Mouse (Mus musculus): Measurements from ENCODE around the gene Arih2. TPM values are rescaled to one million over a fixed set of nuclear protein-coding genes. Genes with fewer than 3 reads are reported as not detected.

Arih2 gene
- polyA plus RNA-seq, 1 experiment from 2014 or later: 45.5 TPM

GRCm38 (mm10) chr9:108570207-108570896, 78.8 kb downstream of the Arih2 start:
- H3K4me3 ChIP-seq (replicated peaks; ENCODE audit: low read length): peak overlapping the region; percentile 75
- no peaks in the 10 kb centered on the region for H3K27me3 ChIP-seq (ENCODE audit: control insufficient read depth, insufficient read depth, low read length)
- ATAC-seq (ENCODE audit: insufficient read depth, low FRiP score): peak; percentile 0; the same call in 1 of the 2 replicates
- H3K27ac ChIP-seq (ENCODE audit: low read length): peak overlapping the region; percentile 59
- H3K4me2 ChIP-seq (ENCODE audit: low read depth, low read length): peak overlapping the region; percentile 96
- H3K9ac ChIP-seq (ENCODE audit: low read length): peak overlapping the region; percentile 77
- WGBS: 1% methylated on average over 40 of the region's 40 CpGs
- H3K9me3 ChIP-seq (replicated peaks; ENCODE audit: control insufficient read depth, low read length): no peaks in the 10 kb centered on the region
- peaks cover 15% of the 10 kb centered on the region for H3K36me3 ChIP-seq (ENCODE audit: control insufficient read depth, insufficient read depth, low read length)
- peaks cover 27% of the 10 kb centered on the region for H3K4me1 ChIP-seq (ENCODE audit: control insufficient read depth, insufficient read depth, low read length)

- no peaks in the 10 kb centered on the region for H3K27me3 ChIP-seq (ENCODE audit: control insufficient read depth, insufficient read depth, low read length)
- H3K4me3 ChIP-seq (replicated peaks; ENCODE audit: low read length): peak within 1 kb of the TSS; percentile 75
- WGBS: 5% methylated on average over 42 of the region's 42 CpGs
- peak; percentile 59 for ATAC-seq (ENCODE audit: insufficient read depth, low FRiP score)
- peaks cover 15% of the 10 kb centered on the region for H3K36me3 ChIP-seq (ENCODE audit: control insufficient read depth, insufficient read depth, low read length)
- peaks cover 27% of the 10 kb centered on the region for H3K4me1 ChIP-seq (ENCODE audit: control insufficient read depth, insufficient read depth, low read length)
- peak within 1 kb of the TSS; percentile 59 for H3K27ac ChIP-seq (ENCODE audit: low read length)
- H3K9ac ChIP-seq (ENCODE audit: low read length): peak within 1 kb of the TSS; percentile 77
- peak within 1 kb of the TSS; percentile 96 for H3K4me2 ChIP-seq (ENCODE audit: low read depth, low read length)
- H3K9me3 ChIP-seq (replicated peaks; ENCODE audit: control insufficient read depth, low read length): no peaks in the 10 kb centered on the region
These were observed 79.6 kb downstream of the Arih2 start, which contains the start of gene Dalrd3 for GRCm38 (mm10) chr9:108569381-108570206. Gene Dalrd3 (plus strand): TSS chr9:108569886.

GRCm38 (mm10) chr9:108568511-108568921, 80.7 kb downstream of the Arih2 start:
- Histone ChIP-seq H3K27me3 (ENCODE audit: control insufficient read depth, insufficient read depth, low read length) (no peaks in the 10 kb centered on the region), H3K4me3 (replicated peaks; ENCODE audit: low read length) (peak overlapping the region; percentile 84; the same call in 1 of the 2 replicates)
- WGBS: 71% methylated on average over 17 of the region's 17 CpGs

GRCm38 (mm10) chr9:108567931-108568419, 81.2 kb downstream of the Arih2 start:
- Histone ChIP-seq H3K27me3 (ENCODE audit: control insufficient read depth, insufficient read depth, low read length) (no peaks in the 10 kb centered on the region), H3K4me1 (ENCODE audit: control insufficient read depth, insufficient read depth, low read length) (peaks cover 25% of the 10 kb centered on the region), H3K9ac (ENCODE audit: low read length) (peak overlapping the region; percentile 87), H3K36me3 (ENCODE audit: control insufficient read depth, insufficient read depth, low read length) (peaks cover 18% of the 10 kb centered on the region), H3K4me3 (replicated peaks; ENCODE audit: low read length) (peak overlapping the region; percentile 84), H3K4me2 (ENCODE audit: low read depth, low read length) (peak overlapping the region; percentile 85), H3K27ac (ENCODE audit: low read length) (peak overlapping the region; percentile 93), H3K9me3 (replicated peaks; ENCODE audit: control insufficient read depth, low read length) (no peaks in the 10 kb centered on the region)
- ATAC-seq (ENCODE audit: insufficient read depth, low FRiP score): no peak
- 11% methylated on average over 18 of the region's 18 CpGs for WGBS

More at GRCm38 (mm10) chr9:108568511-108568921, 80.7 kb downstream of the Arih2 start:
- H3K4me2 ChIP-seq (ENCODE audit: low read depth, low read length): peak overlapping the region; percentile 85
- ATAC-seq (ENCODE audit: insufficient read depth, low FRiP score): no peak
- H3K9ac ChIP-seq (ENCODE audit: low read length): peak overlapping the region; percentile 87; the same call in 1 of the 2 replicates
- no peaks in the 10 kb centered on the region for H3K9me3 ChIP-seq (replicated peaks; ENCODE audit: control insufficient read depth, low read length)
- no peak overlapping the region for H3K27ac ChIP-seq (ENCODE audit: low read length)
- peaks cover 20% of the 10 kb centered on the region for H3K36me3 ChIP-seq (ENCODE audit: control insufficient read depth, insufficient read depth, low read length)
- peaks cover 25% of the 10 kb centered on the region for H3K4me1 ChIP-seq (ENCODE audit: control insufficient read depth, insufficient read depth, low read length)

- 0 out of 2 replicates have a peak, but pooled peaks cover 13% of the 10 kb centered on the region for H3K36me3 ChIP-seq (ENCODE audit: control insufficient read depth, insufficient read depth, low read length)
- no peaks in the 10 kb centered on the region for H3K9me3 ChIP-seq (replicated peaks; ENCODE audit: control insufficient read depth, low read length)
- H3K4me1 ChIP-seq (ENCODE audit: control insufficient read depth, insufficient read depth, low read length): peaks cover 25% of the 10 kb centered on the region
- peak within 1 kb of the TSS; percentile 87 for H3K9ac ChIP-seq (ENCODE audit: low read length)
- no peaks in the 10 kb centered on the region for H3K27me3 ChIP-seq (ENCODE audit: control insufficient read depth, insufficient read depth, low read length)
- peak within 1 kb of the TSS; percentile 84 for H3K4me3 ChIP-seq (replicated peaks; ENCODE audit: low read length)
- ATAC-seq (ENCODE audit: insufficient read depth, low FRiP score): peak; percentile 84
- H3K27ac ChIP-seq (ENCODE audit: low read length): peak within 1 kb of the TSS; percentile 93
- WGBS: under 1% methylated on average over 73 of the region's 73 CpGs
- peak within 1 kb of the TSS; percentile 85 for H3K4me2 ChIP-seq (ENCODE audit: low read depth, low read length)
These were observed 82.1 kb downstream of the Arih2 start, which contains the start of gene Ndufaf3 for GRCm38 (mm10) chr9:108566815-108567776. Gene Ndufaf3 (minus strand): TSS chr9:108567434.

GRCm38 (mm10) chr9:108565881-108566814, 83.0 kb downstream of the Arih2 start:
- Histone ChIP-seq H3K9ac (ENCODE audit: low read length) (peak overlapping the region; percentile 87), H3K4me3 (replicated peaks; ENCODE audit: low read length) (peak overlapping the region; percentile 84), H3K9me3 (replicated peaks; ENCODE audit: control insufficient read depth, low read length) (no peaks in the 10 kb centered on the region), H3K27ac (ENCODE audit: low read length) (peak overlapping the region; percentile 93), H3K4me1 (ENCODE audit: control insufficient read depth, insufficient read depth, low read length) (peaks cover 33% of the 10 kb centered on the region), H3K4me2 (ENCODE audit: low read depth, low read length) (peak overlapping the region; percentile 85), H3K36me3 (ENCODE audit: control insufficient read depth, insufficient read depth, low read length) (0 out of 2 replicates have a peak, but pooled peaks cover 13% of the 10 kb centered on the region), H3K27me3 (ENCODE audit: control insufficient read depth, insufficient read depth, low read length) (no peaks in the 10 kb centered on the region)
- WGBS: 10% methylated on average over 35 of the region's 35 CpGs
- ATAC-seq (ENCODE audit: insufficient read depth, low FRiP score): no peak

GRCm38 (mm10) chr9:108564131-108564530, 85.1 kb downstream of the Arih2 start:
- no peaks in the 10 kb centered on the region for H3K9me3 ChIP-seq (replicated peaks; ENCODE audit: control insufficient read depth, low read length)
- no peak overlapping the region for H3K4me3 ChIP-seq (replicated peaks; ENCODE audit: low read length)
- no peak for ATAC-seq (ENCODE audit: insufficient read depth, low FRiP score)
- 76% methylated on average over 7 of the region's 7 CpGs for WGBS
- no peak overlapping the region for H3K4me2 ChIP-seq (ENCODE audit: low read depth, low read length)
- no peak overlapping the region for H3K9ac ChIP-seq (ENCODE audit: low read length)
- peaks cover 16% of the 10 kb centered on the region for H3K36me3 ChIP-seq (ENCODE audit: control insufficient read depth, insufficient read depth, low read length)
- H3K27ac ChIP-seq (ENCODE audit: low read length): no peak overlapping the region
- no peaks in the 10 kb centered on the region for H3K27me3 ChIP-seq (ENCODE audit: control insufficient read depth, insufficient read depth, low read length)
- peaks cover 27% of the 10 kb centered on the region for H3K4me1 ChIP-seq (ENCODE audit: control insufficient read depth, insufficient read depth, low read length)

All from stomach, embryonic 16.5 days (tissue).